In genomic region chr12:12995061-12995973, GRCm38 (mm10) we compare ENCODE assay signal across 8 mouse cellular contexts. TPM values are rescaled to one million over a fixed set of nuclear protein-coding genes. Genes with fewer than 3 reads are reported as not detected.
DNase-seq lines count a peak whose midpoint lies in the region; ATAC-seq and TF ChIP-seq lines count a peak whose summit lies in the region.

No protein-coding gene starts in this region.

- no peak overlapping the region for H3K4me2 ChIP-seq in forebrain, embryonic 13.5 days
- H3K4me2 ChIP-seq in forebrain, embryonic 15.5 days (replicated peaks), result no peak overlapping the region
- H3K4me2 ChIP-seq in liver, postnatal 0 days (ENCODE audit: low read depth, low read length), result no peak overlapping the region

- H3K9ac ChIP-seq in forebrain, embryonic 13.5 days, result no peak overlapping the region
- no peak overlapping the region for H3K9ac ChIP-seq in forebrain, embryonic 15.5 days (replicated peaks)
- H3K9ac ChIP-seq in heart, adult 2 months (ENCODE audit: low read depth, low read length), result no peak overlapping the region
- no peak overlapping the region for H3K9ac ChIP-seq in liver, postnatal 0 days (replicated peaks)

- H3K4me1 ChIP-seq in forebrain, embryonic 13.5 days, result peaks cover 13% of the 10 kb centered on the region; the same call in 1 of the 2 replicates
- H3K4me1 ChIP-seq in forebrain, embryonic 15.5 days, result no peaks in the 10 kb centered on the region
- peaks cover 13% of the 10 kb centered on the region for H3K4me1 ChIP-seq in heart, adult 2 months (ENCODE audit: control insufficient read depth, insufficient read depth, low read length)
- H3K4me1 ChIP-seq in kidney, adult 2 months (ENCODE audit: control insufficient read depth, insufficient read depth, low read length), result peaks cover 4% of the 10 kb centered on the region; the same call in 1 of the 2 replicates
- peaks cover 7% of the 10 kb centered on the region for H3K4me1 ChIP-seq in liver, postnatal 0 days (ENCODE audit: insufficient read depth)

- TF ChIP-seq POLR2A in heart, adult 2 months (IDR thresholded peaks at IDR 0.05; ENCODE audit: insufficient read depth, low read depth, low read length), result no peak
- no peak for TF ChIP-seq POLR2A in kidney, adult 2 months (IDR thresholded peaks at IDR 0.05; ENCODE audit: low read depth, low read length)

- ATAC-seq in forebrain, embryonic 13.5 days, result 0 out of 2 replicates have a peak, but pooled peaks have one; percentile 24
- no peak for ATAC-seq in forebrain, embryonic 15.5 days (replicated peaks)
- ATAC-seq in liver, postnatal 0 days, result peak; percentile 70

- TF ChIP-seq CTCF in heart, adult 2 months (IDR thresholded peaks at IDR 0.05), result no peak
- TF ChIP-seq CTCF in kidney, adult 2 months (conservative IDR thresholded peaks at IDR 0.05; ENCODE audit: insufficient read depth, insufficient read length, low read depth, low read length), result no peak
- no peak for TF ChIP-seq CTCF in liver, postnatal 0 days (IDR thresholded peaks at IDR 0.05; ENCODE audit: low read depth)

- H3K27ac ChIP-seq in forebrain, embryonic 13.5 days, result no peak overlapping the region
- H3K27ac ChIP-seq in forebrain, embryonic 15.5 days (replicated peaks), result no peak overlapping the region
- peak overlapping the region; percentile 36 for H3K27ac ChIP-seq in heart, adult 2 months
- no peak overlapping the region for H3K27ac ChIP-seq in kidney, adult 2 months (ENCODE audit: insufficient read depth, low read depth, low read length)
- no peak overlapping the region for H3K27ac ChIP-seq in liver, postnatal 0 days (ENCODE audit: low read depth)

- DNase-seq in heart, adult 2 months, result peak; percentile 76 to 86
- DNase-seq in kidney, adult 2 months, result peak; percentile 68
- DNase-seq in liver, postnatal 0 days, result peak; percentile 36
- DNase-seq in testis, postnatal 10 days (ENCODE audit: low spot score), result peak; percentile 51
- no peak for DNase-seq in right cerebral cortex, postnatal 25 days
- DNase-seq in spleen, postnatal 36 days (ENCODE audit: low spot score in 2 of 2), result no peak

- no peaks in the 10 kb centered on the region for H3K9me3 ChIP-seq in forebrain, embryonic 13.5 days (replicated peaks)
- H3K9me3 ChIP-seq in forebrain, embryonic 15.5 days, result no peaks in the 10 kb centered on the region
- no peaks in the 10 kb centered on the region for H3K9me3 ChIP-seq in liver, postnatal 0 days (ENCODE audit: low read length)

- H3K4me3 ChIP-seq in forebrain, embryonic 13.5 days, result no peak overlapping the region
- H3K4me3 ChIP-seq in forebrain, embryonic 15.5 days, result no peak overlapping the region
- H3K4me3 ChIP-seq in heart, adult 2 months, result no peak overlapping the region
- H3K4me3 ChIP-seq in kidney, adult 2 months (ENCODE audit: insufficient read depth, low read depth, low read length), result no peak overlapping the region
- no peak overlapping the region for H3K4me3 ChIP-seq in liver, postnatal 0 days (ENCODE audit: low read depth, low read length)

- TF ChIP-seq EP300 in heart, adult 2 months (IDR thresholded peaks at IDR 0.05; ENCODE audit: insufficient read depth, low read depth, low read length), result peak; percentile 67; the same call in 1 of the 2 replicates
- TF ChIP-seq EP300 in liver, postnatal 0 days (IDR thresholded peaks at IDR 0.05; ENCODE audit: low read depth), result no peak

- H3K27me3 ChIP-seq in forebrain, embryonic 13.5 days, result no peaks in the 10 kb centered on the region
- H3K27me3 ChIP-seq in forebrain, embryonic 15.5 days, result no peaks in the 10 kb centered on the region
- no peaks in the 10 kb centered on the region for H3K27me3 ChIP-seq in heart, adult 2 months (ENCODE audit: control insufficient read depth, insufficient read depth, low read length)
- no peaks in the 10 kb centered on the region for H3K27me3 ChIP-seq in kidney, adult 2 months (replicated peaks; ENCODE audit: control insufficient read depth, insufficient read depth, low read length)
- no peaks in the 10 kb centered on the region for H3K27me3 ChIP-seq in liver, postnatal 0 days (ENCODE audit: insufficient read depth, low read length)

- intact Hi-C loops in heart, adult 2 months (cut with DNase I), result no loop called here

- H3K79me2 ChIP-seq in heart, adult 2 months (replicated peaks; ENCODE audit: control insufficient read depth, insufficient read depth, low read length), result no peaks in the 10 kb centered on the region

- WGBS in forebrain, embryonic 13.5 days, result 69% methylated on average over 21 of the region's 21 CpGs
- 69% methylated on average over 21 of the region's 21 CpGs for WGBS in forebrain, embryonic 15.5 days
- 40% methylated on average over 21 of the region's 21 CpGs for WGBS in heart, adult 2 months
- 56% methylated on average over 21 of the region's 21 CpGs for WGBS in kidney, adult 2 months
- WGBS in liver, postnatal 0 days (ENCODE audit: insufficient replicate concordance), result 51% methylated on average over 21 of the region's 21 CpGs

- no peaks in the 10 kb centered on the region for H3K36me3 ChIP-seq in forebrain, embryonic 13.5 days (ENCODE audit: poor library complexity, severe bottlenecking)
- no peaks in the 10 kb centered on the region for H3K36me3 ChIP-seq in forebrain, embryonic 15.5 days
- H3K36me3 ChIP-seq in heart, adult 2 months (ENCODE audit: control insufficient read depth, insufficient read depth, low read length), result no peaks in the 10 kb centered on the region
- H3K36me3 ChIP-seq in kidney, adult 2 months (ENCODE audit: control insufficient read depth, insufficient read depth, low read length), result no peaks in the 10 kb centered on the region
- H3K36me3 ChIP-seq in liver, postnatal 0 days (replicated peaks; ENCODE audit: insufficient read depth, low read length), result no peaks in the 10 kb centered on the region

RNA-seq across cellular contexts. Expression of gene Mycn, which starts 53.6 kb away (rescaled TPM):
- polyA plus RNA-seq in forebrain, embryonic 13.5 days (2015; fragmentation: Nextera tagmentation; extraction: Ambion mirVana), result 110 and 114 TPM in 2 replicates
- polyA plus RNA-seq in forebrain, embryonic 15.5 days (2015; fragmentation: Nextera tagmentation; extraction: Ambion mirVana), result 162 and 167 TPM in 2 replicates
- total RNA-seq in heart, adult 2 months (2021), result 1 to 10 TPM; 1.8 to 1.9 TPM
- polyA plus RNA-seq in heart, adult 2 months (2012; rRNA removed), result 3.1 and 4.7 TPM in 2 replicates
- polyA plus RNA-seq in kidney, adult 2 months (2012; rRNA removed), result 2.4 and 2.8 TPM in 2 replicates
- 1.2 and 1.3 TPM in 2 replicates for polyA plus RNA-seq in liver, postnatal 0 days (2015; fragmentation: Nextera tagmentation; extraction: Ambion mirVana)

Comparison
In these comparisons a context has a peak if more than half of its experiments do, and no peak if none do; other contexts are left out.
1. DNase-seq: peak in heart, adult 2 months (2 of 2), kidney, adult 2 months (single experiment), liver, postnatal 0 days (single experiment) and testis, postnatal 10 days (single experiment); none in right cerebral cortex, postnatal 25 days (single experiment) and spleen, postnatal 36 days (0 of 2).
2. RNA of gene Mycn, which starts 53.6 kb away (polyA plus RNA-seq): 162 to 167 TPM in forebrain, embryonic 15.5 days and 110 to 114 TPM in forebrain, embryonic 13.5 days; 3.1 to 4.7 TPM in heart, adult 2 months, 2.4 to 2.8 TPM in kidney, adult 2 months and 1.2 to 1.3 TPM in liver, postnatal 0 days; every median in the first group is over 10 times any median in the second.